In the genomic region with DNA sequence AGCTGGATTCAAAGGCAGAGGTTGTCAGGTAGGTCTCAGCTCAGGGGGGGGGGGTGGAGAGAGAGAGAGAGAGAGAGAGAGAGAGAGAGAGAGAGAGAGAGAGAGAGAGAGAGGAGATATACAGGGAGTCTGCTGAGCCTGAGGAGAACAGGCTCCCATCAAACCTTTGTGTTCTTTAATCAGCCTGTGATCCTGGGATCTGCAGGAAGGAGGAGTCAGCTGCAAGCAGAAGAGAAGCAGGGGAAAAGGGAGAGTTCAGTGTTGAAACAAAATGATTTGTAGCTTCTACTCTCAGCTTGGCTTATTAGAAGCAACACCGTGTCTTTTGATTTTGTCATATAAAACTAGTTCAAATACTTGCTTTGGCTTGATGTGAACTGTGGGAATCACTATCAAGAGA, we compare ENCODE assay signal across 11 mouse cellular contexts. TPM values are rescaled to one million over a fixed set of nuclear protein-coding genes. Genes with fewer than 3 reads are reported as not detected.
A peak's percentile ranks its signal among the peaks of the same experiment; 100 is the strongest.
DNase-seq lines count a peak whose midpoint lies in the region; ATAC-seq and TF ChIP-seq lines count a peak whose summit lies in the region.
"Had no signal": no experiment of that assay in that cellular context is flagged by ENCODE, and none has a peak within 500 bp of the region (broad histone marks: within the 10 kb centered on the region; RNA-seq: fewer than 3 reads in every experiment).

A gene (minus strand): TSS at position 168 of the 400 bp plus-strand sequence.

- H3K36me3 ChIP-seq in lung, embryonic 14.5 days (ENCODE audit: insufficient read depth), result no peaks in the 10 kb centered on the region
- no peaks in the 10 kb centered on the region for H3K36me3 ChIP-seq in forebrain, embryonic 10.5 days (replicated peaks)
- no peaks in the 10 kb centered on the region for H3K36me3 ChIP-seq in intestine, postnatal 0 days (ENCODE audit: control insufficient read depth, insufficient read depth)
- H3K36me3 ChIP-seq in neural tube, embryonic 14.5 days (ENCODE audit: control insufficient read depth, insufficient read depth, low read length), result no peaks in the 10 kb centered on the region

- peaks cover 10% of the 10 kb centered on the region; the same call in 1 of the 2 replicates for H3K27me3 ChIP-seq in lung, embryonic 14.5 days (ENCODE audit: insufficient read depth, low read length)
- H3K27me3 ChIP-seq in forebrain, embryonic 10.5 days (ENCODE audit: poor library complexity, severe bottlenecking), result peaks cover 34% of the 10 kb centered on the region
- H3K27me3 ChIP-seq in intestine, postnatal 0 days (replicated peaks; ENCODE audit: control insufficient read depth, insufficient read depth, low read length), result no peaks in the 10 kb centered on the region
- peaks cover 3% of the 10 kb centered on the region; the same call in 1 of the 2 replicates for H3K27me3 ChIP-seq in neural tube, embryonic 14.5 days (ENCODE audit: control insufficient read depth, insufficient read depth, low read length)

- no peak for TF ChIP-seq CTCF in lung, embryonic 14.5 days (IDR thresholded peaks at IDR 0.05; ENCODE audit: low read depth)
- TF ChIP-seq CTCF in intestine, postnatal 0 days (IDR thresholded peaks at IDR 0.05; ENCODE audit: low read depth), result no peak

- no peak within 1 kb of the TSS; the same call in 1 of the 2 replicates for H3K9ac ChIP-seq in lung, embryonic 14.5 days
- H3K9ac ChIP-seq in intestine, postnatal 0 days (ENCODE audit: low read depth, low read length), result no peak within 1 kb of the TSS
- peak within 1 kb of the TSS; percentile 65; the same call in 1 of the 2 replicates for H3K9ac ChIP-seq in neural tube, embryonic 14.5 days (replicated peaks; ENCODE audit: low read depth, low read length)

- no peak for ATAC-seq in lung, embryonic 14.5 days (ENCODE audit: insufficient read depth)
- no peak for ATAC-seq in intestine, postnatal 0 days
- ATAC-seq in neural tube, embryonic 14.5 days (ENCODE audit: low read depth), result no peak
- ATAC-seq: Patski had no signal

- no peak within 1 kb of the TSS for H3K27ac ChIP-seq in lung, embryonic 14.5 days (ENCODE audit: low read depth)
- no peak within 1 kb of the TSS for H3K27ac ChIP-seq in forebrain, embryonic 10.5 days
- H3K27ac ChIP-seq in intestine, postnatal 0 days (ENCODE audit: low read depth, low read length), result no peak within 1 kb of the TSS
- H3K27ac ChIP-seq in neural tube, embryonic 14.5 days (ENCODE audit: low read depth, low read length), result no peak within 1 kb of the TSS

- H3K9me3 ChIP-seq in lung, embryonic 14.5 days (ENCODE audit: low read depth, low read length), result no peaks in the 10 kb centered on the region
- H3K9me3 ChIP-seq in forebrain, embryonic 10.5 days, result no peaks in the 10 kb centered on the region
- no peaks in the 10 kb centered on the region for H3K9me3 ChIP-seq in intestine, postnatal 0 days (ENCODE audit: control insufficient read depth)
- no peaks in the 10 kb centered on the region for H3K9me3 ChIP-seq in neural tube, embryonic 14.5 days (ENCODE audit: control insufficient read depth, low read length)

- H3K4me2 ChIP-seq in lung, embryonic 14.5 days, result peak within 1 kb of the TSS; percentile 62
- H3K4me2 ChIP-seq in intestine, postnatal 0 days (replicated peaks; ENCODE audit: low read depth), result peak within 1 kb of the TSS; percentile 57
- peak within 1 kb of the TSS; percentile 97 for H3K4me2 ChIP-seq in neural tube, embryonic 14.5 days (ENCODE audit: low read depth, low read length)

- WGBS in lung, embryonic 14.5 days, result 46% methylated on average over 1 of the region's 1 CpGs
- 81% methylated on average over 1 of the region's 1 CpGs for WGBS in forebrain, embryonic 10.5 days
- 71% methylated on average over 1 of the region's 1 CpGs for WGBS in intestine, postnatal 0 days
- WGBS in neural tube, embryonic 14.5 days, result 67% methylated on average over 1 of the region's 1 CpGs

- no peak within 1 kb of the TSS for H3K4me3 ChIP-seq in lung, embryonic 14.5 days (ENCODE audit: low read depth, low read length)
- H3K4me3 ChIP-seq in forebrain, embryonic 10.5 days, result peak within 1 kb of the TSS; percentile 63
- H3K4me3 ChIP-seq in intestine, postnatal 0 days (ENCODE audit: low read depth, low read length), result peak within 1 kb of the TSS; percentile 29
- peak within 1 kb of the TSS; percentile 53 for H3K4me3 ChIP-seq in neural tube, embryonic 14.5 days (ENCODE audit: low read depth, low read length)

- no peak for DNase-seq in lung, embryonic 14.5 days
- DNase-seq in lung, adult 18-20 months, result no peak
- no peak for DNase-seq in forebrain, embryonic 10.5 days (ENCODE audit: extremely low spot score, low spot score)
- DNase-seq in spleen, postnatal 14 days (ENCODE audit: low spot score in 2 of 2), result no peak
- no peak for DNase-seq in testis, postnatal 10 days (ENCODE audit: low spot score)
- no peak for DNase-seq in thymus, postnatal 4 days
- DNase-seq: right cerebral cortex, adult 18-20 months had no signal

- H3K4me1 ChIP-seq in lung, embryonic 14.5 days (ENCODE audit: insufficient read depth), result no peaks in the 10 kb centered on the region
- peaks cover 15% of the 10 kb centered on the region for H3K4me1 ChIP-seq in forebrain, embryonic 10.5 days
- no peaks in the 10 kb centered on the region for H3K4me1 ChIP-seq in intestine, postnatal 0 days (replicated peaks; ENCODE audit: control insufficient read depth, insufficient read depth, low read length)
- H3K4me1 ChIP-seq in neural tube, embryonic 14.5 days (ENCODE audit: control insufficient read depth, insufficient read depth, low read length), result no peaks in the 10 kb centered on the region

RNA-seq across cellular contexts. Expression of the gene that starts here (rescaled TPM):
- polyA plus RNA-seq in lung, embryonic 14.5 days (2014; fragmentation: Nextera tagmentation; extraction: Ambion mirVana), result 0.05 TPM in 1 of 2 replicates, not detected in the other
- polyA plus RNA-seq in forebrain, embryonic 10.5 days (2016; fragmentation: Nextera tagmentation; extraction: Ambion mirVana), result 0.05 and 0.07 TPM in 2 replicates
- 0.59 and 0.76 TPM in 2 replicates for polyA plus RNA-seq in intestine, postnatal 0 days (2015; fragmentation: Nextera tagmentation; extraction: Ambion mirVana)
- polyA plus RNA-seq in neural tube, embryonic 14.5 days (2014; fragmentation: Nextera tagmentation; extraction: Ambion mirVana), result 4.3 and 8.4 TPM in 2 replicates
- polyA plus RNA-seq: liver, adult 2 months; Patski had no signal
